Mouse (Mus musculus) cerebellum, adult 2 months (tissue): ENCODE results near the gene Wdr31. TPM values are rescaled to one million over a fixed set of nuclear protein-coding genes. Genes with fewer than 3 reads are reported as not detected.

Experiments
- DNase-seq, 2 experiments: peaks; one replicate each; pipeline ENCODE4 v3.0.0; 2021
- H3K27ac ChIP-seq: fragments of 200-500 bp; 2 replicates; pipeline ENCODE4 v1.5.1; 2012; ENCODE audit warnings: low read length, control low read depth, inconsistent platforms; ENCODE audit not compliant: insufficient read depth
- H3K27me3 ChIP-seq: fragments of 200-500 bp; 2 replicates; pipeline ENCODE4 v1.6.1; 2012; ENCODE audit warnings: inconsistent platforms, mild to moderate bottlenecking, low read length, moderate library complexity; ENCODE audit not compliant: control insufficient read depth, insufficient read depth
- H3K4me1 ChIP-seq: fragments of 200-500 bp; 2 replicates; pipeline ENCODE4 v1.6.1; 2011; ENCODE audit warnings: low read length; ENCODE audit not compliant: control insufficient read depth, insufficient read depth
- H3K4me3 ChIP-seq: fragments of 200-500 bp; replicated peaks from 2 replicates; pipeline ENCODE3; 2011; ENCODE audit warnings: mild to moderate bottlenecking, low read depth, low read length, control low read depth; ENCODE audit not compliant: insufficient read depth
- CTCF ChIP-seq: fragments of 200-500 bp; IDR thresholded peaks from 2 replicates; pipeline ENCODE4 v1.5.1; 2011; ENCODE audit warnings: low read depth, mild to moderate bottlenecking, control low read depth, low read length, moderate library complexity, borderline replicate concordance; ENCODE audit not compliant: insufficient read depth
- POLR2A ChIP-seq: fragments of 200-500 bp; IDR thresholded peaks from 2 replicates; pipeline ENCODE4 v1.6.1; 2011; ENCODE audit warnings: low read length, control low read depth, borderline replicate concordance; ENCODE audit not compliant: insufficient read depth
- WGBS: fragments of 180-500 bp; shearing (Covaris S2); methylation state at CpG from one replicate; pipeline ENCODE4 v1.1.7; 2018; 5-methylcytosine and 5-hydroxymethylcytosine counted together
- polyA plus RNA-seq: library from polyadenylated mRNA; depleted of rRNA; stranded (reverse); fragments of >200 nt; gene quantifications from 2 replicates; pipeline ENCODE4 v1.2.3, GENCODE M21; 2012

Gene Wdr31
- polyA plus RNA-seq, 1 experiment, result 3.1 TPM

GRCm38 (mm10) chr4:62503374-62503970 lies 32.8 kb upstream of the Wdr31 start, which contains the start of gene Hdhd3:
TSS of gene Hdhd3 (minus strand) at chr4:62503467.
- WGBS, result 83% methylated on average over 3 of the region's 3 CpGs
- no peak for DNase-seq

GRCm38 (mm10) chr4:62502969-62503368 lies 32.3 kb upstream of the Wdr31 start:
- WGBS, result 76% methylated on average over 7 of the region's 7 CpGs
- Histone ChIP-seq H3K4me1 (no peaks in the 10 kb centered on the region), H3K4me3 (no peak overlapping the region), H3K27ac (no peak overlapping the region), H3K27me3 (no peaks in the 10 kb centered on the region)
- DNase-seq, result no peak
- TF ChIP-seq CTCF (no peak), POLR2A (no peak)

More at GRCm38 (mm10) chr4:62503374-62503970, 32.8 kb upstream of the Wdr31 start, which contains the start of gene Hdhd3:
- Histone ChIP-seq H3K4me3 (peak within 1 kb of the TSS; percentile 93), H3K4me1 (no peaks in the 10 kb centered on the region), H3K27me3 (no peaks in the 10 kb centered on the region), H3K27ac (peak within 1 kb of the TSS; percentile 97)
- TF ChIP-seq POLR2A (no peak), CTCF (no peak)

- 2% methylated on average over 38 of the region's 38 CpGs for WGBS
- TF ChIP-seq CTCF, result no peak
- peak; percentile 88 for TF ChIP-seq POLR2A
Observed at GRCm38 (mm10) chr4:62501964-62502732, 31.5 kb upstream of the Wdr31 start.

GRCm38 (mm10) chr4:62501534-62501933 lies 30.8 kb upstream of the Wdr31 start:
- TF ChIP-seq POLR2A (no peak), CTCF (no peak)
- Histone ChIP-seq H3K4me3 (peak overlapping the region; percentile 93), H3K4me1 (peaks cover 6% of the 10 kb centered on the region), H3K27me3 (no peaks in the 10 kb centered on the region), H3K27ac (peak overlapping the region; percentile 97)
- 0% methylated on average over 7 of the region's 7 CpGs for WGBS
- DNase-seq, result peak in 1 of 2 experiments; percentile 45

More at GRCm38 (mm10) chr4:62501964-62502732, 31.5 kb upstream of the Wdr31 start:
- Histone ChIP-seq H3K27me3 (no peaks in the 10 kb centered on the region), H3K4me3 (peak overlapping the region; percentile 93), H3K4me1 (no peaks in the 10 kb centered on the region; the same call in 1 of the 2 replicates), H3K27ac (peak overlapping the region; percentile 97)
- DNase-seq, result peak; percentile 92 to 94

- WGBS, result 94% methylated on average over 4 of the region's 4 CpGs
- Histone ChIP-seq H3K27me3 (no peaks in the 10 kb centered on the region), H3K4me1 (peaks cover 13% of the 10 kb centered on the region), H3K4me3 (peak overlapping the region; percentile 27), H3K27ac (no peak overlapping the region)
- no peak for DNase-seq
- TF ChIP-seq POLR2A (no peak), CTCF (no peak)
Observed at GRCm38 (mm10) chr4:62500799-62501198, 30.1 kb upstream of the Wdr31 start.

GRCm38 (mm10) chr4:62496815-62497214 lies 26.1 kb upstream of the Wdr31 start:
- 17% methylated on average over 8 of the region's 8 CpGs for WGBS
- Histone ChIP-seq H3K4me1 (peaks cover 13% of the 10 kb centered on the region), H3K4me3 (no peak overlapping the region), H3K27ac (no peak overlapping the region), H3K27me3 (no peaks in the 10 kb centered on the region)
- DNase-seq, result peak in 1 of 2 experiments; percentile 53
- TF ChIP-seq POLR2A, result no peak
- TF ChIP-seq CTCF, result no peak

- Histone ChIP-seq H3K27ac (no peak overlapping the region), H3K27me3 (no peaks in the 10 kb centered on the region), H3K4me3 (no peak overlapping the region), H3K4me1 (peaks cover 13% of the 10 kb centered on the region)
- TF ChIP-seq POLR2A (no peak), CTCF (no peak)
- DNase-seq, result no peak
- WGBS, result 19% methylated on average over 8 of the region's 8 CpGs
Observed at GRCm38 (mm10) chr4:62495946-62496345, 25.2 kb upstream of the Wdr31 start.

- H3K4me3 ChIP-seq, result no peak overlapping the region
- no peaks in the 10 kb centered on the region for H3K27me3 ChIP-seq
- H3K4me1 ChIP-seq, result peaks cover 13% of the 10 kb centered on the region
- no peak for DNase-seq
- no peak for TF ChIP-seq POLR2A
- H3K27ac ChIP-seq, result no peak overlapping the region
- WGBS, result 29% methylated on average over 9 of the region's 9 CpGs
Observed at GRCm38 (mm10) chr4:62494230-62494629, 23.5 kb upstream of the Wdr31 start.
